Mouse (Mus musculus): ENCODE data around the gene Dlg2.

DNA sequence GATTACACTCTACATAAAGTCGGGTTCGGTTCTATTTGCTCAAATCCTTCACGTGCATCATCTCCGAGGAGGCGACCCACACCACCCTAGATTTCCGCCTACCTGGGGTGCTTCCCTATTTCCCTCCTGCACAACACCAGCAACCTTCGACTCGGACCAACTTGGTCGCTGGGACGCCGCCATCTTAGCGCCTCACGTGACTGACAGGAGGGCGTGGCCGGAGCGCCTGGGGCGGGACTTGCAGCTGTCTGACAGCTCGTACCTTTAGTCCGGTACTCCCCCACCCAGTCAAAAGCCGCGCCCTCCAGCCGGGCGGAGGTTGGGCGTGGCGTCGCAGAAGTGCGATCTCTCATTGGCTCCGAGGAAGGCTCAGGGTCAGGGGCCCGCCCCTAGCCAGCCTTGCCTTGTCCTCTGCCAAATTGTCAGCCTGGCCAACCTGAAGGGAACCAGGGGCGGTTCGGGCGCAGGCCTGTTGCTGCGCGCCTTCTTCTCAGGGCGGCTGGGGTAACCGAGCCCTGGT lies 619 bp upstream of the Dlg2 start, which contains the start of gene Tmem126b:
- no peak for TF ChIP-seq CTCF (conservative IDR thresholded peaks at IDR 0.05; ENCODE audit: low read length)
- no peak for TF ChIP-seq NANOG (IDR thresholded peaks at IDR 0.05; ENCODE audit: borderline replicate concordance, low read length)
- no peak for TF ChIP-seq POU5F1 (IDR thresholded peaks at IDR 0.05; ENCODE audit: borderline replicate concordance, low read length)
